Mouse (Mus musculus): Measurements from ENCODE around the gene Dhrs1.

Gene Dhrs1

DNA sequence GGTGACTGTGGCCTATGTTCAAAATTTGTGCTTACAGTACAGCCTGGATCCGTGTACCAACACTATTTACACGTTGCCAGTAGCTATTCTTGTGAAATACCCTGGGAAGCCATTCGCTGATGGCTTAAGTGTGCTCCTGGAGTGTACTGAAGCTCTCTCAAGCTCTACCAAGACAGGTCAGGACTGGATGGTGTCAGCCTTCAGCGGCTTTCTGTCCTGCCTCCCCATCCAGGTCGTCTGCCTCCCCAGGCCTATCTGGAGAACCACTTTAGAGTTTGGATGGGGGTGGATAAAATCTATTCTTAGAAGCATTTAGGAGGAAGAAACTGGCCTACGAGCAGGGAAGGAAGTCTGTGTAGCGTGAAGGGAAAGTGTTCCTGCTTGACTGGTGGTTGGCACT lies 17.7 kb upstream of the Dhrs1 start:
- no peak for DNase-seq (ENCODE audit: low spot score in 2 of 2)

DNA sequence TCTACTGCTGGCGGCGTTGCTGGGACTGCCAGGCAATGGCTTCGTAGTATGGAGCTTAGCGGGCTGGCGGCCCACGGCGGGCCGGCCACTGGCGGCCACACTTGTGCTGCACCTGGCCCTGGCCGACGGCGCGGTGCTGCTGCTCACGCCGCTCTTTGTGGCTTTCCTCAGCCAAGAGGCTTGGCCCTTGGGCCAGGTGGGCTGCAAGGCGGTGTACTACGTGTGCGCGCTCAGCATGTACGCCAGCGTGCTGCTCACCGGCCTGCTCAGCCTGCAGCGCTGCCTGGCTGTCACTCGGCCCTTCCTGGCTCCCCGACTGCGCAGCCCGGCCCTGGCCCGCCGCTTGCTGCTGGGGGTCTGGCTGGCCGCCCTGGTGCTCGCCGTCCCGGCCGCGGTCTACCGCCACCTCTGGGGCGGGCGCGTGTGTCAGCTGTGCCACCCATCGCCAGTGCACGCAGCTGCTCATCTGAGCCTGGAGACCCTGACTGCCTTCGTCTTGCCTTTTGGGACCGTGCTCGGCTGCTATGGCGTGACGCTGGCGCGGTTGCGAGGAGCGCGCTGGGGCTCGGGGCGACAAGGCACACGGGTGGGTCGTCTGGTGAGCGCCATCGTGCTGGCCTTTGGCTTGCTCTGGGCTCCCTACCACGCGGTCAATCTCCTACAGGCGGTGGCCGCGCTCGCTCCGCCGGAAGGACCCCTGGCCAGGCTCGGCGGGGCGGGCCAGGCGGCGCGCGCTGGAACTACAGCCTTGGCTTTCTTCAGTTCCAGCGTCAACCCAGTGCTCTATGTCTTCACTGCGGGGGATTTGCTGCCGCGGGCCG lies 16.7 kb upstream of the Dhrs1 start:
- DNase-seq (ENCODE audit: low spot score in 2 of 2): peak in 1 of 2 experiments; percentile 48

DNA sequence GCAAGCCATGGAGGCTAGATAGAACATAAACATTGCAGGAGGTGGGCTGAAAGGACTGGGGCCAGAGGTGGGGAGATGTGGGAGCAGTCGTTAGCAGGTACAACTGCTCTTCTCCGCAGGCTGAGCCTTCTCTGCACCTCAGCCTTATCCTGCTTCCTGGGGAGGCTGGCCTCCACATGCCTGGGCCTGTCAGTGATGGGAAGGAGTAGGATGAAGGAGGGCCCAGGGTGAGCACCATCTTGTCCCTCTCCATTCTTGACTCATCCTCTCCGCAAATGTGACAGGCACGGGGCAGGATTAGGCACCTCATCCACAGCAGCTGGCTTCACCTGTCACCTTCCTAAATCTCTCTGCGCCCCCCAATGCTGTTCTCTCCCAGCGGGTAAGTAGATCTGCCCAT lies 15.7 kb upstream of the Dhrs1 start, which contains the start of gene Ltb4r2:
Gene Ltb4r2 (plus strand): TSS at position 266 of the 400 bp plus-strand sequence.
- no peak for DNase-seq (ENCODE audit: low spot score in 2 of 2)

DNA sequence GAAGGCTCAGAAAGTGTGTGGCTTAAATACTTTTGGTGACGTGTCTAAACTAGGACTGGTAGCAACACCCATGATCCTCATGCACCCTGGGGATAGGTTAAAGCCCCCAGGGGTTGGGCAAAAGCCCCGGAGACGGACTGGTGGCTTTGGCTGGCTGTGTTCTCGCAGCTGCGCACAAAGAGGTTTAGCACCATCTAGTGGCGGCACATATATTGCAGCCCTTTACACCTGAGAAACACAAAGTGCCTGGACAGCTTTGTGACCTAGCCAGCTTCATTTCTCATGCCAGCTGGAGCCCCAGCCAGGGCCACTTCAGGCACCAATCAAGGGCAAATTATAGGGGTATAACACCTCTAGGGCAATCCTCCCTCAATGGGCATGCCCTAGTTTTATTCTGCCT lies 14.7 kb upstream of the Dhrs1 start:
- peak; percentile 69 to 80 for DNase-seq (ENCODE audit: low spot score in 2 of 2)

DNA sequence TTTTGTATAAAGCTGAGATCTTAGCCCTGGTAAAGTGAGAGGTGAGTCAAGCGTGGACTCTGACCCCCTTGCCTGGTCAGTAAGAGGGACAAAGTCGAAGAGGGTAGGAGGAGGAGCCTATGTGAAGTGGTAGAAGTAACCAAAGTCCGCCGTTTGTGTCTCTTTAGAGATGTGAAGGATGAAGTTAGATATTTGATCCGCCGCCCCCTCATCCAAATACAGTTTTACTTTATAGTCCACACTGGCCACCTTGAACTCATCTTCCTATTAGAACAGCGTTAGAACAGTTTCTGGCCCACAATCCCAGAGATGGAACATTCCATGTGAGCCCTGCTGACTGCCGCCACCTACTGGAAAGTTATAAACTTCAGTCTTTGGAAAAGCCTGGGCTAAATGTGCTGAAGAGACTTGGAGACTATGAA lies 12.9 kb upstream of the Dhrs1 start, which contains the start of gene Cideb:
Gene Cideb (minus strand): TSS at position 96 of the 422 bp plus-strand sequence.
- DNase-seq (ENCODE audit: low spot score in 2 of 2): no peak

DNA sequence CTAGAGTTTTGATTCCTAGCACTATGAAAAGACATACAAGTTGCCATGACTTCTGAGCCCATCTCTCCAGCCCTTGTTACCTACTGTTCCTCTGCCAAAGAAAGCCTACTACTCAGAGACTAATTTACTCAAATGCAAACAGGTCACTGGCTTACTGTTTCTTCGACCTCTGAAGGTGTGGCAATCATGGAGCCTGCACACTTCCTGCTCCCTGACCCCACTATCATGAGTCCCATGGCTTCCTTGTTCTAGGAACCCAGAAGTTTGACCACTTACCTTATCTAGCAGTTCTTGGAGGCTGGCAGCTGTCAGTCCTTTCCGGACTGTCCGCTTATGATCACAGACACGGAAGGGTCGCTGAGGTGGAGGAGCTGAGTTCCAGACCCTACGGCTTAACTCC lies 12.1 kb upstream of the Dhrs1 start:
- DNase-seq (ENCODE audit: low spot score in 2 of 2): no peak

DNA sequence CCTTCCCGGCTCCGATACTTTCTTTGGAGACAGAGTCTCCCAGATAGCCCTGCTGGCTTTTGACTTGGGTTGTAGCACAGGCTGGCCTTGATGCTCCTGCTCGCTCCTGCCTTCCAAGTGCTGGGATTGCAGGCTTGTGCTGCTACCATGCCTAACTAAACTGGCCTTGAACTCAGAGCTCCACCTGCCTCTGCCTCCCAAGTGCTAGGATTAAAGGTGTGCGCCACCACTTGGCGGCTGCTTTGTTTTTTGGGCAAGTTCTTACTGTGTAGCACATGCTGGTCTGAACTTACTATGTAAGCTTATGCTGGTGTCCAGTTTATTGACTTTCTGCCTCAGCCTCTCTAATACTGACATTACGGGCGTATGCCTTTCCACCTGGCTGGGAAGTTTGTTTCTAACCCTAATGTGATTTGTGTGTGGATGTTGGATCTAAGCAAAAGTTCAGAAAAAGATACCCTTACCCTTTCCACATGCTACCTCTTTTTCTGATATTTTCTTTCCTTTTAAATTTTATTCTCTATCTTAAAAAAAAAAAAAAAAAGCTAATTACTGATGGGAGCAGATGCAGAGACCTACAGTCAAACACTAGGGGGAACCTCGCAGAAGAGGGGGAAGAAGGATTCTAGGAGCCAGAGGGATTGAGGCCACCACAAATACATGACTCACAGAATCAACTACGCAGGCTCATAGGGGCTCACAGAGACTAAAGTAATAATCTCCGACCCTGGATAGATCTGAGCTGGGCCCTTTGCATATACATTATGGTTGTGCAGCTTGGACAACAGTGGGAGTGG lies 1.8 kb upstream of the Dhrs1 start:
- no peak for DNase-seq (ENCODE audit: low spot score in 2 of 2)

DNA sequence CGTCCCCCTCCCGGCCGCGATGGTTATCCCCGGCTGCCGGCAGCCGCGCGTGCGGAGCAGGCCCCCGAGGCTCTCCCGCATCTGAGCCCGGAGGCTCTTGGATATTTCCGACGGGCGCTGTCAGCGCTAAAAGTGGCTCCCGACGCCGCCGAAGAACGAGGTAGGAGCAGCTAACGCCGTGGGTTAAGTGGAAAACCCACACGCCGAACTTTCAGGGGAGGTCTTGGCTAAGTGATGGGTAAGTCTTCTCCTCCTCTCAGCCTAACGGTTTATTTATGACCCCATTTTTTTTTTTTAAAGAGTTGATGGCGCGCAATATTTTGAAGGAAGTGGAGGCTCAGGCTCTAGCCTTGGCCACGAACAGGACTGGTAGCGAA lies 359 bp upstream of the Dhrs1 start:
- no peak for DNase-seq (ENCODE audit: low spot score in 2 of 2)

DNA sequence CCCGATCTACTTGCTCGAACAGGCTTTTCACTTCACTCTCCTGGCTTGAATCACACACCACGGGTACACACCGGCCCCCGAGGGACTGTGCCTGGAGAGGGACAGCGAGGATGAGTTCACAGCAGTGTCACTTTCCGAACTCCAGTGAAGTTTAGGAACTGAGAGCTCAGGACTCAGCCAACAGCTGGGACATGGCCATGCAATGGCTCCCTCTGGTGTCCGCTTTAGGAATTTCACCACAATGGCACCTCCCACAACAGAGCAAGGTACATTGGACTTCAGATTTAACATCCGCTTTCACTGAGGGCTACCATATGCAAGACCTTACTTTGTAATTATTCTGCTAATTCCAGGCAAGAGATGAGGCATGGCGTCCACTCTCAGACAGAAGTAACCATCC lies 1.8 kb downstream of the Dhrs1 start:
- peak; percentile 72 to 85 for DNase-seq (ENCODE audit: low spot score in 2 of 2)

DNA sequence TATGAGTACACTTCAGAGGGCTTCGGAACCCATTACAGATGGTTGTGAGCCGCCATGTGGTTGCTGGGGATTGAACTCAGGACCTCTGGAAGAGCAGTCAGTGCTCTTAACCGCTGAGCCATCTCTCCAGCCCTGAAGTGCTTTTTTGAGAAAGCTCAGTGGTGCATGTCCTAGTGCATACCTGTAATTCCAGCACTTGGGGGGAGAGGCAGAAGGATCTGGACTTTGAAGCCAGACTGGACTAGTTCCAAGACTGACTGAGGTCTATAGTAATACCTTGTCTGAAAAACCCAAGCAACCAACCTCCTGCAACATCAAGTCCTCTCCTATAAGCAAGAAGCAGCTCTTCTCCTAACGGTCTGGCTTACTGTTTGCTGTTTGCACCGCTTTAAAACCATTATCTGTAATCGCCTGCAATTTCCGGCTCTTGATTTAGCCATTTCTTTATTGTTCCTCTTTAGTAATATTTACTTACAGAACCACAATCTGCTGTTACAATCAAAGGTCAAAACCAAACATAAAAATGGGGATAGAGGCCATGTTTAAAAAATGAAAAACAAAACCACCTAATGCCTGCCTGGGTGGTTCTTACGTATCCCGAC lies 8.3 kb downstream of the Dhrs1 start:
- DNase-seq (ENCODE audit: low spot score in 2 of 2): no peak

DNA sequence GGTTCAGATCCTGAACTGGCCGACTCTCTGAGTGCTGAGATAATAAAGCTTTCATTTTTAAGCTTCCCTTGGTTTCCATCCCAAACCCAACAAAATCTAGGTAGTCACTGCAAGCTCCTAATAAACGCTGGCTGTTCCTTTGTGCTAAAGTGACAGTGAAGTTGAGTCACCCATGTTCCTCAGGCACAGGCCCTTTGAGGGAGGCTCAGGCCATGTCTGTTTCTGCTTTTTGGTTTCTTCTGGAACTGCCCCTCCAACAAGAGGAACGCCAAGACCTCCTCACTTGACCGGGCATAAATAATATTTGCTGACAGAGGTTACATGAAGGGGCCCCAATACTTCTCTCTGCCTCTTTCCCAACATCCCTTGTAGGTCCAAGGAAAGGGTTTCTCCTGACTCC lies 9.7 kb downstream of the Dhrs1 start:
- DNase-seq (ENCODE audit: low spot score in 2 of 2): no peak

DNA sequence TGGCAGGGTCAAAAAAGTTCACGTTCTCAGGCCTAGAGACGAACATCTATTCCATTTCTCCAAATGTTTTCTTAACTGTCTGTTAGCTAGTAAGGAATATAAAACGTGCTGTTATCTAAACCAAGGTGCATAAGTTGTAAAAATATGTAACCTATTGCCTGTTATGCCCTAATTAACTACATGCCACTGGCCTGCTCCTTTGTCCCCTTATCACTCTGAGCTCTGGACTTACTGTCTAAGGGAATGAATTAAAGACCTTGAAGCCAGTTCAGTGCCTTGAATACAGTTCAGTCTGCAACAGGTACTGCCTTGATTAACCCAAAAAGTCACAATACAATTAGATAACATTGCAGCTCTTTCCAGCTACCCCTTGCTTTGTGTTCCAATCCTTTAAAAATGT lies 10.2 kb downstream of the Dhrs1 start:
- no peak for DNase-seq (ENCODE audit: low spot score in 2 of 2)

DNA sequence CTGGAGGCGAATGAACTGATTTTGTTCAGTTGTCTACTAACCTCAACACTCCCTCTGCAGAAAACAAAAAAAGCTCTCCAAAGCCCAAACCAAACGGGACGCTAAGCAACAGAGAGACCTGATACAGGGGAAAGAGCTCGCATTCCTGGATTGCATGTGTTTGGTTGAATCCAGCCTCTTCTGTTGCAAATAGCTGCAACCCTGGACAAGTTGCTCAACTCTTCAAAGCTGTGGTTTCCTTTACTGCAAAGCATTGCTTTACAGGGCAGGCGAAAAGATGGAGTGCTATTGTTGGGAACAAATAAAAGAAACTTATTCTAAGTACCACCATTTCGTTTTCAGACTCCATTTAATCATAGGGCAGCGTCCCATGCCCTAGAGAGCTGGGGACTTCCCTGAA lies 10.6 kb downstream of the Dhrs1 start:
- DNase-seq (ENCODE audit: low spot score in 2 of 2): no peak

DNA sequence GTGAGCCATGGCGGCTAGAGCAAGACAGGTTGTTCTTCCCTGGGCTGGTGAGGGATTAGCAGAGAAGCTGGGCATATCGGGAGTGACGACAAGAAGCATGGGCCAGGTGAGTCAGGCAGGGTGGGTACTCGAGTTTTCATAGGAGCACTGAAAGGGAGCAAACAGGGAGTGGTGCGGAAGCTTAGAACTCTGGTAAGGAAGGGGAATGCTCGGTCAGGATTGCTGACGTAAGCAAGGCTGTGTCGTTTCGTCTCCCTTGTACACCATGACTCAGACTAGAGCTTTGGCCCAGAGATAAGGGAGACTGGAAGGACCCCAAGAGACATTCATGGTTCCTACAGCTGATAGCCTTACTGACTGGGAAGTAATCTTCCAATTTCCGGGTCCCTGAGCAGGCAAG lies 11.6 kb downstream of the Dhrs1 start:
- no peak for DNase-seq (ENCODE audit: low spot score in 2 of 2)

DNA sequence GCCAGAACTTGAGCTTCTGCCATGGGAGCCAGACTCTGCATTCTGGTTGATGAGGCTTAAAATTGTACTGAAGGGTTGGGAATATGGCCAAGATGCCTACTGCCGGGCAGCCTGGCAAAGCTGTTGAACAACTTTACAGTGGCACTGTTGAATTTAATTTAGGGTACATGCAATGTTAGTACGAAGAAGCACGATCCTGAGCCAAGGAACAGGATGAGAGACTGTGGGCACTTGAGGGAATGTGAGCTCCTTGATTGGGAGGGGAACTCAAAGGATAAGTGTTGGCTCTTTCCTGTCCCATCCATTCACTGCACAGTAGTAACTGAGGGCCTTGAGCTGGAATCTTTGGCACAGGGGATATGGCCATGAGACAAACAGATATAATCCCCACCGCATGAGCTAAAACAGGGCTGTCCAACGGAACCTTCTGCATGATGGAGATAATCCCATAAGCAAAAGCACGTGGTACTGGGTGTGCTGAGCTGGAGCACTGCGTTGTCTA lies 14.9 kb downstream of the Dhrs1 start:
- DNase-seq (ENCODE audit: low spot score in 2 of 2): peak in 1 of 2 experiments; percentile 35

DNA sequence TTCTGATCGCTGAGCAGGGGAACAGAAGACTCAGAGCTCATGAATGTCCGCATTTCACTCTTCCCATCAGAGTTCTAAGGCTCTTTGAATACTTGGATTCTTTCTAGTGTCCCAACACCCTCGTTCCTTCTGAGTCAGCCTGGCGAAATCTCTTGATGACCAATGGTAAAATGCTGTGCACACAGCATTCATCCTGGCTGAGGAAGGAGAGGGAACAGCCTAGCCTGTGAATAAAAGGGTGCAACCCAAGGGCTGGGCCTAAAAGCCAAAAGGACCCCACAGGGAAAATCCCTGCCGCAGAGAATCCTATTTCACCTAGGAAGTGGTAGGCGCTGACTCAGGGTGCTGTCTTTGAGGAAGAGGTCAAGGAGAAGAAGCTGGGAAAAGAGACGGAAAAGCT lies 15.4 kb downstream of the Dhrs1 start:
- DNase-seq (ENCODE audit: low spot score in 2 of 2): no peak

DNA sequence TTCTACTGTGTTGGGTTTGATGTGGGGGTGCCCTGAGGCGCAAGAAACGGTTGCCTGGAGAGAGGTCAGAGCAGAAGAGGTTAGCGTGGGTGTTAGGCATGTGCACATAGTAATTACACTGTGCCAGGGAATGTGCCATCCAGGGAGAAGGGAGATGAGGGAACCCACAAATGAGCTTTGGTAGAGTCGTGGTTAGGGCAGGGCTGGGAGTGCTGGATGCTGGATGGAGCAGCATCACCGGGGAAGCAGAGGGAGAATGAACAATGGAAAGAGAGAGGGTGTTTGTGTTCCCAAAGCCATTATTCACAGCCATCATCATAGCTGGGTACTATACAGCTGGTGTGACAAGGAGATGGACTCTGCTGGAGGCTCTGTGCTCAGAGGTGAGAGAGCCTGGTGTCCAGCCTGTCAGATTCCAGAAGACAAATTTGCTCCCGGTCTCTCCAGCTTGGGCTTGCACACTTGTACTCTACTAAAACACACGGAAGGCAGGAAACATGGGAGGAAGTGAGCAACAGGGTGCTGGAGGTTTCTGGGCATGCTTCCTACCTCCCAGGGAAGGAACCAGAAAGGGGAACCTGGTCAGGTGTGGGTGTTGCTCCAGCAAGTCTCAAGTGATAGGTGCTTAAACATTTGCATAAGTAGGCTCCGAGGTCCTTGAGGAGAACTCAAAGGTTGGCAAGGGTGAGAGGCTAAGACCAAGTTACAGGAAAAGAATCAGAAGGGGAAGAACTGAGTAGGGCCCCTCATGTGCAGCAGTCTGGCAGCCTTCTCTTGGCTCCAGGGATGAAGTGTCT lies 17.4 kb downstream of the Dhrs1 start:
- no peak for DNase-seq (ENCODE audit: low spot score in 2 of 2)

DNA sequence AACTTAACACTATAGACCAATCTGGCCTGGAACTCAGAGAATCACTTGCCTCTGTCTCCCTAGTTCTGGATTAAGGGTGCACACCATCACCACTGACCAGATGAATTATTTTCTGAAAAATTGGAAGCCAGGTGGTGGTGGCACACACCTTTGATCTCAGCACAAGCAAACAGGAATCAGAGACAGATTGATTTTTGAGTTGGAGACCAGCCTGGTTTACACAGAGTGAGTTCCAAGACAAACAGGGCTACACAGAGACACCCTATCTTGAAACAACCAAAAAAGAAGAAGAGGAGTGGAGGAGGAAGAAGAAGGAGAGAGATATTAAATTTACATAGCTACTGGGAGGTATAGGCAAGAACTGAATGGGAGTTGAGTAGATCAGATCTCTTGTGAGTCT lies 19.2 kb downstream of the Dhrs1 start:
- no peak for DNase-seq (ENCODE audit: low spot score in 2 of 2)

DNA sequence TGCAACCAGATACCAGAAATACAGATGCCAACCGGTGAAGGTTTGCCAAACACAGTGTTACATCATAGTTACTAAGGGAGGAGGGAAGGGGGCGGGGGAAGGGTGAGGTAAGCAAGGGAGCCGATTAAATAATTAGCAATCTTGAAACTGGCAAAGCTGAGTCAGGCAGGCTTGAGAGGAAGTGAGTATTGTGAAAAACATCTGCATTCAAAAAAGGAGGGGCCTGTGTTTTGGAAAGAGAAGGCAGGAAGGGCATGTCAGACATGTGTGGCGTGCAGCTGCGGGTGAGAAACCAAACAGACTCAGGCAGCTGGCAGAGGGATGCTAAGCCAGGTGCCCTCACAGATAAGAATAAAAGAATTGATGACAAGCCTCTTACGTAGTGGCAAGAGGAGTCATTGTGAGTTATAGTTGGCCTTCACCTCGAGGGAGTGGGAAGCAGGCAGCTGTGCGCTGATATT lies 21.0 kb downstream of the Dhrs1 start:
- DNase-seq (ENCODE audit: low spot score in 2 of 2): no peak

DNA sequence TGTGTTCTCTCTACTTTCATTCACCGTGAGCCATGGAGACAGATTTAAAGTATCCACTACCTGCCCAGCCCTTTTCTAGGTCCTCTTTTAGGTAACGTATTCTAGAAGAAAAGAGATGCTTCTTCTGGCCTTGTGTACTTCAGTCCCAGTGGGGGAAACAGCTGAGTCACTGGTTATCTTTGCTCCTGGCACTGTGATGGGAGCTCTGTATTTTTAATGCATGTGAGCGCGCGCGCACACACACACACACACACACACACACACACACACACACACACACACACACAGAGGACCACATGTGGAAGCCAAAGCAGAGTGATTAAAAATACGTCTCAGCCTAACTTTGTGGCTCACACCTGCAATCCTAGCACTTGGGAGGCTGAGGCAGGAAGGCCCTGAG lies 22.1 kb downstream of the Dhrs1 start:
- DNase-seq (ENCODE audit: low spot score in 2 of 2): no peak

DNA sequence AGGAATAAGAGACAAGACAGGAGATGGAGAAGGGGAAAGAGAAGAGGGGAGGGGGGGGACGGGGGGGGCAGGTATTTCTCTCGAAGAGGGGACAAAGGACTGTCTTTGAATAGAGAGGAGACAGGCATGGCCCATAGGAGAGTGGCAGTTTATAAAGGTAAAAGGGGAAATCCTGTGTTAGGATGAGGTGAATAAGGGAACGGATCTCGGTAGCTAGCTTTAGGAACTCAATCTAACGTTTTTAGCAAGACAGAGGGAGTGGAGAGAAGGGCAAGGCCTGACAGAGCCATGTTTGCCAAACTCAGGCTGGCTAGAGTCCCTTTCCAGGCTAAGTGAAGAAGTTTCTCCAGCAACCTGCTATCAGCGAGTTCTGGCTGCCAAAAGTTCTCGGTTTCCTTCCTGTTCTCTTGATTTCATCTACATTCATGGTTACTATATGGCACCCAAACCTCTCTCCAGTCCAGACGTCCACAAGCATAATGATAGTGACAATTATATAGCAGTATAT lies 23.0 kb downstream of the Dhrs1 start:
- DNase-seq (ENCODE audit: low spot score in 2 of 2): no peak
